Comparison of ENCODE assay signal across 8 mouse cellular contexts in the genomic region with DNA sequence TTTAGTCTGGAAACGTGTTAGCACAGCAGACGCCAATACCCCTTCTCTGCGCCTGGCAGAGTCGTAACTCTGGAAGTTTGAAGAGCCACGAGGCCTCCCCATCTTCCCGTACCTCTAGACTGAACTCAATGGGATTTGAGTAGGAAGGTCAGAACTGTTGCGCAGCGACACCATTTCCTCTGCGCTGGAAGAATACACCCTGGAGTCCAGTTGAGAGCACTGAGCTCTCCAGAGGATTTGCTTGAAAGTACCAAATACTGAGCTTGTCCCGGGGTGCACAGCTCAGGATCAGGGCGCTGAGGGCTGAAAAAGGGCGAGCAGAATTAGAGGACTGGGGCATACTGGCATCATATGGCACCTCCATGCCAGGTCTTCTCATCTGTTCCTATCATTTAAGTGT. TPM values are rescaled to one million over a fixed set of nuclear protein-coding genes. Genes with fewer than 3 reads are reported as not detected.
A peak's percentile ranks its signal among the peaks of the same experiment; 100 is the strongest.
DNase-seq lines count a peak whose midpoint lies in the region; ATAC-seq and TF ChIP-seq lines count a peak whose summit lies in the region.
"Had no signal": no experiment of that assay in that cellular context is flagged by ENCODE, and none has a peak within 500 bp of the region (broad histone marks: within the 10 kb centered on the region; RNA-seq: fewer than 3 reads in every experiment).

No protein-coding gene starts in this region.

- 78% methylated on average over 12 of the region's 12 CpGs for WGBS in heart, embryonic 12.5 days
- 72% methylated on average over 12 of the region's 12 CpGs for WGBS in lung, postnatal 0 days
- WGBS in lung, adult 2 months: 75% methylated on average over 12 of the region's 12 CpGs

- no peak for DNase-seq in heart, postnatal 4 days
- no peak for DNase-seq in lung, postnatal 0 days (ENCODE audit: low spot score)
- DNase-seq in lung, adult 2 months: no peak
- DNase-seq in right cerebral cortex, postnatal 25 days: no peak

- no peak for TF ChIP-seq POLR2A in lung, adult 2 months (IDR thresholded peaks at IDR 0.05; ENCODE audit: borderline replicate concordance, extremely low read depth, low read depth, low read length)
- TF ChIP-seq POLR2A in cortical plate, adult 2 months (IDR thresholded peaks at IDR 0.05; ENCODE audit: extremely low read depth, insufficient read depth, low read length): no peak

- H3K36me3 ChIP-seq in heart, embryonic 12.5 days: peaks cover 17% of the 10 kb centered on the region; the same call in 1 of the 2 replicates
- H3K36me3 ChIP-seq in lung, postnatal 0 days (ENCODE audit: insufficient read depth, low read length): no peaks in the 10 kb centered on the region

- 0 out of 2 replicates have a peak, but pooled peaks have one; percentile 9 for ATAC-seq in heart, embryonic 12.5 days (ENCODE audit: insufficient number of reproducible peaks, low FRiP score)
- ATAC-seq in lung, postnatal 0 days: peak; percentile 18
- ATAC-seq in monocyte, adult 5-6 weeks (replicated peaks; ENCODE audit: insufficient number of reproducible peaks, low FRiP score, low TSS enrichment, poor library complexity, severe bottlenecking): 0 out of 2 replicates have a peak, but pooled peaks have one; percentile 7

- H3K4me1 ChIP-seq in heart, embryonic 12.5 days (replicated peaks): peaks cover 19% of the 10 kb centered on the region
- H3K4me1 ChIP-seq in lung, postnatal 0 days (ENCODE audit: insufficient read depth, low read depth, low read length): peaks cover 4% of the 10 kb centered on the region; the same call in 1 of the 2 replicates
- H3K4me1 ChIP-seq in lung, adult 2 months (ENCODE audit: control insufficient read depth, insufficient read depth, low read length): peaks cover 5% of the 10 kb centered on the region; the same call in 1 of the 2 replicates
- H3K4me1 ChIP-seq in cortical plate, adult 2 months (ENCODE audit: control insufficient read depth, insufficient read depth, low read length): no peaks in the 10 kb centered on the region

- TF ChIP-seq CTCF in lung, postnatal 0 days (IDR thresholded peaks at IDR 0.05): no peak
- TF ChIP-seq CTCF in lung, adult 2 months (IDR thresholded peaks at IDR 0.05; ENCODE audit: insufficient read depth, low read length): no peak
- TF ChIP-seq CTCF in cortical plate, adult 2 months (IDR thresholded peaks at IDR 0.05; ENCODE audit: extremely low read depth, insufficient read depth, low read length): no peak

- TF ChIP-seq EP300 in lung, postnatal 0 days (IDR thresholded peaks at IDR 0.05): no peak

- no peak overlapping the region for H3K4me2 ChIP-seq in heart, embryonic 12.5 days
- no peak overlapping the region for H3K4me2 ChIP-seq in lung, postnatal 0 days (replicated peaks; ENCODE audit: low read depth, low read length)
- H3K4me2 ChIP-seq: embryonic facial prominence, embryonic 15.5 days had no signal

- H3K4me3 ChIP-seq in heart, embryonic 12.5 days: no peak overlapping the region
- no peak overlapping the region for H3K4me3 ChIP-seq in lung, postnatal 0 days (ENCODE audit: low read depth, low read length)
- H3K4me3 ChIP-seq in lung, adult 2 months (replicated peaks; ENCODE audit: extremely low read depth, low read depth, low read length): no peak overlapping the region
- no peak overlapping the region for H3K4me3 ChIP-seq in cortical plate, adult 2 months (ENCODE audit: insufficient read depth, low read length)
- H3K4me3 ChIP-seq: embryonic facial prominence, embryonic 15.5 days had no signal

- H3K9ac ChIP-seq in heart, embryonic 12.5 days: no peak overlapping the region
- no peak overlapping the region for H3K9ac ChIP-seq in lung, postnatal 0 days (replicated peaks; ENCODE audit: low read depth)
- H3K9ac ChIP-seq: embryonic facial prominence, embryonic 15.5 days had no signal

- H3K27me3 ChIP-seq in heart, embryonic 12.5 days (replicated peaks): no peaks in the 10 kb centered on the region
- no peaks in the 10 kb centered on the region for H3K27me3 ChIP-seq in lung, postnatal 0 days (replicated peaks; ENCODE audit: insufficient read depth, low read length)
- H3K27me3 ChIP-seq: embryonic facial prominence, embryonic 15.5 days had no signal

- no peaks in the 10 kb centered on the region for H3K9me3 ChIP-seq in heart, embryonic 12.5 days (replicated peaks)
- H3K9me3 ChIP-seq in lung, postnatal 0 days (ENCODE audit: low read length): no peaks in the 10 kb centered on the region
- H3K9me3 ChIP-seq: embryonic facial prominence, embryonic 15.5 days had no signal

- H3K27ac ChIP-seq in heart, embryonic 12.5 days (ENCODE audit: poor library complexity, severe bottlenecking): no peak overlapping the region
- H3K27ac ChIP-seq in lung, postnatal 0 days (ENCODE audit: low read length): no peak overlapping the region
- H3K27ac ChIP-seq in cortical plate, adult 2 months (ENCODE audit: insufficient read depth, low read length): 0 out of 2 replicates have a peak overlapping the region, but pooled peaks have one; percentile 21
- H3K27ac ChIP-seq: embryonic facial prominence, embryonic 15.5 days had no signal

RNA-seq across cellular contexts. Expression of a gene that starts 14.9 kb away (rescaled TPM):
- 0.60 and 0.81 TPM in 2 replicates for polyA plus RNA-seq in heart, embryonic 12.5 days (2016; fragmentation: Nextera tagmentation; extraction: Ambion mirVana)
- 1 to 10 TPM; 1.4 to 1.5 TPM for total RNA-seq in heart, postnatal 4 days (2021)
- 2.3 and 2.8 TPM in 2 replicates for polyA plus RNA-seq in lung, postnatal 0 days (2015; fragmentation: Nextera tagmentation; extraction: Ambion mirVana)
- 9.5 and 14.5 TPM in 2 replicates for polyA plus RNA-seq in lung, adult 2 months (2012; rRNA removed)
- 2.7 and 3.2 TPM in 2 replicates for polyA plus RNA-seq in cortical plate, adult 2 months (2012; rRNA removed)
- 114 to 190 TPM (median 131 TPM) in 3 replicates for total RNA-seq in monocyte, adult 5-6 weeks (2017)

RNA-seq across cellular contexts. Expression of a gene that starts 33.2 kb away (rescaled TPM):
- polyA plus RNA-seq in heart, embryonic 12.5 days (2016; fragmentation: Nextera tagmentation; extraction: Ambion mirVana): 178 and 180 TPM in 2 replicates
- total RNA-seq in heart, postnatal 4 days (2021): 10 to 100 TPM; 43.6 to 44.8 TPM
- polyA plus RNA-seq in lung, postnatal 0 days (2015; fragmentation: Nextera tagmentation; extraction: Ambion mirVana): 150 and 156 TPM in 2 replicates
- 62.3 and 84.1 TPM in 2 replicates for polyA plus RNA-seq in lung, adult 2 months (2012; rRNA removed)
- 151 and 154 TPM in 2 replicates for polyA plus RNA-seq in cortical plate, adult 2 months (2012; rRNA removed)
- 19.6 to 27.3 TPM (median 26.5 TPM) in 3 replicates for total RNA-seq in monocyte, adult 5-6 weeks (2017)
